Mouse (Mus musculus) cortical plate, adult 2 months (tissue): ENCODE results near the gene Gucy2e. TPM values are rescaled to one million over a fixed set of nuclear protein-coding genes. Genes with fewer than 3 reads are reported as not detected.

Source experiments
- H3K27ac ChIP-seq: fragments of 200-500 bp; 2 replicates; pipeline ENCODE4 v1.5.1; 2012; ENCODE audit warnings: low read length, control low read depth, inconsistent platforms; ENCODE audit not compliant: insufficient read depth
- H3K4me1 ChIP-seq: fragments of 200-500 bp; 2 replicates; pipeline ENCODE4 v1.6.1; 2011; ENCODE audit warnings: low read length; ENCODE audit not compliant: control insufficient read depth, insufficient read depth
- H3K4me3 ChIP-seq: fragments of 200-500 bp; 2 replicates; pipeline ENCODE4 v1.5.1; 2011; ENCODE audit warnings: mild to moderate bottlenecking, low read length, control low read depth; ENCODE audit not compliant: insufficient read depth
- CTCF ChIP-seq: fragments of 200-500 bp; IDR thresholded peaks from 2 replicates; pipeline ENCODE4 v1.5.1; 2011; ENCODE audit warnings: mild to moderate bottlenecking, control low read depth, low read length; ENCODE audit not compliant: insufficient read depth; ENCODE audit errors: extremely low read depth
- POLR2A ChIP-seq: fragments of 200-500 bp; IDR thresholded peaks from 2 replicates; pipeline ENCODE4 v1.6.1; 2011; ENCODE audit warnings: mild to moderate bottlenecking, low read length, control low read depth; ENCODE audit not compliant: insufficient read depth; ENCODE audit errors: extremely low read depth
- polyA plus RNA-seq: library from polyadenylated mRNA; depleted of rRNA; stranded (reverse); fragments of >200 nt; gene quantifications from 2 replicates; pipeline ENCODE4 v1.2.3, GENCODE M21; 2012

Gene Gucy2e
- polyA plus RNA-seq, 1 experiment, result 1.6 TPM

- peaks cover 1% of the 10 kb centered on the region; the same call in 1 of the 2 replicates for H3K4me1 ChIP-seq
- H3K27ac ChIP-seq, result no peak overlapping the region
- H3K4me3 ChIP-seq, result no peak overlapping the region
- TF ChIP-seq CTCF, result no peak
- no peak for TF ChIP-seq POLR2A
Measured at GRCm38 (mm10) chr11:69260111-69260510, 23.3 kb upstream of the Gucy2e start.

DNA sequence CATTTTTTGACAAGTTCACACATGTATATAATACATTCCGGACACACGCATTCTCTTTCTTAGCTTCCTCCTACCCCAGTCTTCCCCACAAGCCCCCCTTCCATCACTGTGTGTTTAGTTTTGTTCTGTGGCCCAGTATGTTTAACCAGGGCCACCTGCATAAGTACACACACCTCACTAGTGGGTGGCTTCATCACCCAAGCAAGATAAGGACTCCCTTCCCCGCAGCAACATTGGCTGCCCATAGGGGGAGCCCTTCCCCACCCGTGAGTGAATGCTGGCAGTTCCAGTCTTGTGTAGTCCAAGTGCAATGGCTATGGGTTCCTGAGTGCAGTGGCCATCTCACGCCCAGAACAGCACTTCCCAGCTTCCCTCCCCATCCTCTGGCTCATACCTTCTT lies 21.5 kb upstream of the Gucy2e start:
- TF ChIP-seq CTCF, result peak; percentile 84
- TF ChIP-seq POLR2A, result no peak

DNA sequence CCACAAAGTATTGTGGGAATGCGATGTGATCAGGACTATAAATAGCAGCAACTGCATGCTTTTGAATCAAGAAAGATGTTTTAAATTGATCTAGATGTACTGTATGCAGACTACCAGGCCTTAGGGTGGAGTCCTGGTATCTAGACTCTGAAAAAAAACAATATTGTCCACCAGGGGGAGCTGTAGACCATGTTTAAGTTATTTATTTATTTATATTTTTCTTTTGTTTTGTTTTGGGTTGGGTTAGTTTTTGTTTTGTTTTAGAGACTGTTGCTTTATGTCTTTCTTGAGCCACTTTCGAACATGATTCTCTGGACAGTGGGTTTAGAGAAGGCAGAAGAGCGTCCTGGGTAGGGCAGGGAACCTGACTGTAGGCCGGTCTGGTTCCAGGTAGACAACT lies 21.0 kb upstream of the Gucy2e start:
- no peak for TF ChIP-seq CTCF
- TF ChIP-seq POLR2A, result no peak
- Histone ChIP-seq H3K4me1 (peaks cover 1% of the 10 kb centered on the region; the same call in 1 of the 2 replicates), H3K27ac (no peak overlapping the region), H3K4me3 (no peak overlapping the region)

More for the DNA sequence above, 21.5 kb upstream of the Gucy2e start:
- Histone ChIP-seq H3K27ac (no peak overlapping the region), H3K4me1 (peaks cover 1% of the 10 kb centered on the region; the same call in 1 of the 2 replicates), H3K4me3 (no peak overlapping the region)

DNA sequence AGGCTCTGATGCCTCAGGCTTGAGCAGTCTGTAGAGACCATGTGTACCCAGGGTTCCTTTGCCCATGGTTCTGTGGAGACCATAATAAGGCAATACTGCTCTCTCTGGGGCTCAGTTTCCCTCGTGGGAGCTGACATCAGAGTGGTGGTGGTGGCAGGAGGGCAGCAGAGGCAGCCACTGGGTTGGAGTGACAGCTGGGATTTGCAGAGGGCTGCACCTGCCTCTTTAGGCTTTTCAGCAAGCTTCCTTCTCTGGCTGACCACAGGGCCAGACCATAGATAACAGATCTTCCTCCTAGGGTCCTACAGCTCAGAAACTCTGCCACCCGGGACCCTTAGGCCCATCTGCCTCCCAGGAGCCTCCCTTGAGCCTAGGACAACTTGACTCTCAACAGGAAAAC lies 20.2 kb upstream of the Gucy2e start:
- no peak for TF ChIP-seq POLR2A
- TF ChIP-seq CTCF, result no peak
- no peak overlapping the region for H3K4me3 ChIP-seq
- no peak overlapping the region for H3K27ac ChIP-seq
- peaks cover 1% of the 10 kb centered on the region; the same call in 1 of the 2 replicates for H3K4me1 ChIP-seq

GRCm38 (mm10) chr11:69254808-69255207 lies 18.0 kb upstream of the Gucy2e start:
- H3K4me1 ChIP-seq, result peaks cover 1% of the 10 kb centered on the region; the same call in 1 of the 2 replicates
- no peak overlapping the region for H3K4me3 ChIP-seq
- TF ChIP-seq POLR2A, result no peak
- TF ChIP-seq CTCF, result no peak

GRCm38 (mm10) chr11:69253131-69253530 lies 16.3 kb upstream of the Gucy2e start:
- Histone ChIP-seq H3K4me1 (no peaks in the 10 kb centered on the region; the same call in 1 of the 2 replicates), H3K4me3 (no peak overlapping the region), H3K27ac (no peak overlapping the region)
- TF ChIP-seq CTCF, result no peak
- no peak for TF ChIP-seq POLR2A

More at GRCm38 (mm10) chr11:69254808-69255207, 18.0 kb upstream of the Gucy2e start:
- H3K27ac ChIP-seq, result no peak overlapping the region

GRCm38 (mm10) chr11:69251953-69252352 lies 15.1 kb upstream of the Gucy2e start:
- Histone ChIP-seq H3K4me3 (no peak overlapping the region), H3K27ac (no peak overlapping the region), H3K4me1 (no peaks in the 10 kb centered on the region; the same call in 1 of the 2 replicates)
- TF ChIP-seq POLR2A, result no peak
- TF ChIP-seq CTCF, result no peak

- no peaks in the 10 kb centered on the region; the same call in 1 of the 2 replicates for H3K4me1 ChIP-seq
- no peak for TF ChIP-seq POLR2A
- peak; percentile 27; the same call in 1 of the 2 replicates for TF ChIP-seq CTCF
- no peak overlapping the region for H3K4me3 ChIP-seq
- no peak overlapping the region for H3K27ac ChIP-seq
Measured at GRCm38 (mm10) chr11:69251135-69251842, 14.5 kb upstream of the Gucy2e start.

DNA sequence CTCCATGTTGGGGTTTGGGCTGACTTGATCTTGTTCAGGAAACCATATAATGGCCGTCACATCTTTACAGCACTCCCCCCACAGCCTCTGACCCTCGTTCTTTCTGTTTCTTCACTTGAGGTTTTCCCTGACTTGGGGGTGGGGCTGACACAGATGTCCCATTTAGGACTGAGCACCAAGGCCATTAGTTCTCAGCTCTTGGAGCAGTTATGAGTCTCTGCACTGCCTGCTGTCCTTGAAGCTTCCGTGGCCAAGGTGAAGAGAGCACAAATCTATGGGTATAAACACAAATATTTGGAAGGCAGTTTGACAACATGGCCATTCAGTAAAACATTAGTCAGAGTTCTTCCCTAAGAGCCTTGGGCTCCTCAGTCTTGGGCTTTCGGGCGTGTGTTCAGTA lies 13.3 kb upstream of the Gucy2e start:
- TF ChIP-seq POLR2A (no peak), CTCF (no peak)
- Histone ChIP-seq H3K27ac (no peak overlapping the region), H3K4me1 (no peaks in the 10 kb centered on the region; the same call in 1 of the 2 replicates), H3K4me3 (no peak overlapping the region)

DNA sequence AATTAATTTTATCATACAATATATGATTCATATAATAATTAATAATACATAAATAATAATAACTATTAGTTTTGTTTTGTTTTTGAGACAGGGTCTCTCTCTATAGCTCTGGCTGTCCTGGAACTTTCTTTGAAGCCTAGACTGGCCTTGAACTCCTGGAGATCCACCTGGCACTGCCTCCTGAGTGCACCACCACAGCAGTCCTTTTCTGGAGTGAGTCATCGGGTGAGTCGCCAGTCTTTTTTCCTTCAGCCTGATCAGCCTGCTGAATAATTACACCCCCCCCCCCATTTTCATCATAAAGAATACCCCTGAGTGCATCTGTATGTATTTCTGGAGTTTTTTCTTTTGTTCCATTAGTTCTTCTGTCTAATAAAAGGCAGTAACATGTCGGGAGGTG lies 12.3 kb upstream of the Gucy2e start:
- Histone ChIP-seq H3K27ac (no peak overlapping the region), H3K4me1 (no peaks in the 10 kb centered on the region; the same call in 1 of the 2 replicates), H3K4me3 (no peak overlapping the region)
- TF ChIP-seq CTCF (no peak), POLR2A (no peak)

DNA sequence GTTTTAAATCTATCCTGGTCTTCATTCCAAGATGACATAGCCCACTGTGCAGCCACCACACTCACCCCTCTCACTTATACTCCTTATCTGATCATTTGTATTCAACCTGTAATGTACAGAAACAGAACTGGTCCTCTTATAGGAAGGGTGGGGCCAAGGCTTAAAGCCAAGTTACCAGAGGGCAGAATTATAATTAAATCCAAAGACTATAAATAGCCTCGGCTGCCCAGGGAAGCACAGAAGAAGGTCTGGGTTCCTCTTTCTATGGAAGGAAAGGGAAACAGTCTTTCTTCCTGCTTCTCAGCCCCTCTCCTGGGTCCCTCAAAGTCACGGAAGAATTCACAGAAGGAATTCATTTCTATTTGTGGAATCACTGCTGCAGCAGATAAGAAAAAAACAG lies 8.8 kb upstream of the Gucy2e start:
- Histone ChIP-seq H3K4me3 (no peak overlapping the region), H3K27ac (no peak overlapping the region), H3K4me1 (no peaks in the 10 kb centered on the region)
- TF ChIP-seq POLR2A (no peak), CTCF (no peak)
